Mouse (Mus musculus): Measurements from ENCODE around the gene Arpc1b. TPM values are rescaled to one million over a fixed set of nuclear protein-coding genes. Genes with fewer than 3 reads are reported as not detected.
A peak's percentile ranks its signal among the peaks of the same experiment; 100 is the strongest.
"Not testable (repeated sequence)": the region's sequence is repeated elsewhere in the genome, so short reads cannot be mapped to it uniquely, and the experiment has no call there.

Gene Arpc1b
- polyA plus RNA-seq, 1 experiment from 2014 or later: 180 TPM

DNA sequence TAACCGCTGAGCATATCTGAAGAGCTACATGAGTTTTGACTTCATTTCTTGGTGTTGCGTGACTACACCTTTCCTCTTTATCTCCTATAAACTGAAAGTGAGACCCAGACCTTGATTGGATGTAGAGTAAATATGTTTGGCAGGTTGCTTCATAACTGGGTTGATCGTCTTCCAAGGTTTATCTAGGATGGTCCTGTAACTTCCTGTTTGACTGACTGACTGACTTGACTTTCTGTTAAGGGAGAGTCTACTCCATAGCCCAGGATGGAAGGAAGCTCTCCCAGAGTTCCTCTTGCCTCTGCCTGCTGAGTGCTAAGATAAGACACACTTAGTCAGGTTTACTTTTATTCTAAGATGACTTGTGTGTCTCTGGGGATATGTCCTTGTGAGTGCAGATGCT lies 24.1 kb upstream of the Arpc1b start:
- Histone ChIP-seq H3K36me3 (peaks cover 71% of the 10 kb centered on the region), H3K4me3 (no peak overlapping the region), H3K4me1 (peaks cover 24% of the 10 kb centered on the region), H3K9ac (no peak overlapping the region), H3K27ac (no peak overlapping the region), H3K27me3 (replicated peaks) (no peaks in the 10 kb centered on the region), H3K9me3 (replicated peaks) (no peaks in the 10 kb centered on the region), H3K4me2 (no peak overlapping the region)
- 57% methylated on average over 3 of the region's 3 CpGs for WGBS (ENCODE audit: insufficient replicate concordance)
- no peak for ATAC-seq

DNA sequence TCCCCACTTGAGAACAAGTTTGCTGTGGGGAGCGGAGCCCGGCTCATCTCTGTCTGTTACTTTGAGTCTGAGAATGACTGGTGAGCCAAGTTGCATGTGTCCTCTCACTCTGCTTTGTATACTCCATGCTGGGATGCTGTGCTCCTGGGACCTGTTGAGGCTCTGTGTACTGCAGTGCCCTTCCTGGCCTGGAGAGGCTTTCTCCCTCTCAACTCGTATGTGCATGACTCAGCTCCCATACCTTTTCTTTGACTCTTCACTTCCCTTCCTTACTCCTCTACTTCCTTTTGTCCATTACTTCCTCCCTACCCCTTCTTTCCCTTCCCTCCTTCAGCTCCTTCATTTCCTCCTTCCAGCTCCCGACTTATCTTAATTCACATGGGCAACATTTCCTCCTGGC lies 17.8 kb upstream of the Arpc1b start:
- Histone ChIP-seq H3K36me3 (peaks cover 96% of the 10 kb centered on the region), H3K4me3 (no peak overlapping the region), H3K9ac (no peak overlapping the region), H3K27me3 (replicated peaks) (no peaks in the 10 kb centered on the region), H3K27ac (no peak overlapping the region), H3K4me1 (no peaks in the 10 kb centered on the region), H3K9me3 (replicated peaks) (no peaks in the 10 kb centered on the region), H3K4me2 (no peak overlapping the region)
- WGBS (ENCODE audit: insufficient replicate concordance): 71% methylated on average over 4 of the region's 4 CpGs
- ATAC-seq: no peak

DNA sequence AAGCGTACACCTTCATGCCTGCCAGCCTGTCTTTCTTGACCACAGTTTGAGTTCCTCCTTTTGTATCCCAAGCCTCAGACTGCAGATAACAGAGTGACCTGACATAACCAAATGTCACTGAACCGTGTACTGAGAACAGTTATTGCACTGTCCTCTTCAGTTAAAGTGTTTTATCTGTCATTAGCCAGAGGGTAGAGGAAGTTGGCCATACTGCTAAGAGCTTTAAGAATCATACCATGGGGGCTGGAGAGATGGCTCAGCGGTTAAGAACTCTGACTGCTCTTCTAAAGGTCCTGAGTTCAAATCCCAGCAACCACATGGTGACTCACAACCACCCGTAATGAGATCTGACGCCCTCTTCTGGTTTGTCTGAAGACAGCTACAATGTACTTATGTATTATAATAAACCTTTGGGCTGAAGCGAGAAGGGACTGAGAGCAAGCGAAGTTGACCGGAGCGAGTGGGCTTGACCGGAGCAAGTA lies 15.6 kb upstream of the Arpc1b start:
- ATAC-seq: peak; percentile 43; the same call in 1 of the 2 replicates
- no peak overlapping the region for H3K4me3 ChIP-seq
- H3K4me1 ChIP-seq: peaks cover 4% of the 10 kb centered on the region; the same call in 1 of the 2 replicates
- 58% methylated on average over 10 of the region's 10 CpGs for WGBS (ENCODE audit: insufficient replicate concordance)
- H3K4me2 ChIP-seq: no peak overlapping the region
- peaks cover 97% of the 10 kb centered on the region for H3K36me3 ChIP-seq
- H3K27ac ChIP-seq: 0 out of 2 replicates have a peak overlapping the region, but pooled peaks have one; percentile 4
- H3K9ac ChIP-seq: no peak overlapping the region
- H3K9me3 ChIP-seq (replicated peaks): no peaks in the 10 kb centered on the region
- H3K27me3 ChIP-seq (replicated peaks): no peaks in the 10 kb centered on the region

DNA sequence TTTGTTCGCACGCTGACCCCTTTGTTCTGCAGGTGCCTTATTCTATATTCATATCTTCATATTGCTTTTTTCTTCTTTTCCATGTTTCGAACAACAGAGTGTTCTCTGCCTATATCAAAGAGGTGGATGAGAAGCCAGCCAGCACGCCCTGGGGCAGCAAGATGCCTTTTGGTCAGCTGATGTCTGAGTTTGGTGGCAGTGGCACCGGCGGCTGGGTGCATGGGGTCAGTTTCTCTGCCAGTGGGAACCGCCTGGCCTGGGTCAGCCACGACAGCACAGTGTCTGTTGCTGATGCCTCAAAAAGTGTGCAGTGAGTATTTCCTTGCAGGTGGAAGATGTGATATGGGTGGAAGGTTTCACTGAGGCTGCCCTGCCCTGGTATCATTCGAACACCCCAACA lies 13.1 kb upstream of the Arpc1b start:
- Histone ChIP-seq H3K4me2 (no peak overlapping the region), H3K27ac (no peak overlapping the region), H3K36me3 (peaks cover 100% of the 10 kb centered on the region), H3K9ac (no peak overlapping the region), H3K4me3 (no peak overlapping the region), H3K27me3 (replicated peaks) (no peaks in the 10 kb centered on the region), H3K9me3 (replicated peaks) (no peaks in the 10 kb centered on the region), H3K4me1 (peaks cover 4% of the 10 kb centered on the region; the same call in 1 of the 2 replicates)
- 89% methylated on average over 9 of the region's 9 CpGs for WGBS (ENCODE audit: insufficient replicate concordance)
- no peak for ATAC-seq

DNA sequence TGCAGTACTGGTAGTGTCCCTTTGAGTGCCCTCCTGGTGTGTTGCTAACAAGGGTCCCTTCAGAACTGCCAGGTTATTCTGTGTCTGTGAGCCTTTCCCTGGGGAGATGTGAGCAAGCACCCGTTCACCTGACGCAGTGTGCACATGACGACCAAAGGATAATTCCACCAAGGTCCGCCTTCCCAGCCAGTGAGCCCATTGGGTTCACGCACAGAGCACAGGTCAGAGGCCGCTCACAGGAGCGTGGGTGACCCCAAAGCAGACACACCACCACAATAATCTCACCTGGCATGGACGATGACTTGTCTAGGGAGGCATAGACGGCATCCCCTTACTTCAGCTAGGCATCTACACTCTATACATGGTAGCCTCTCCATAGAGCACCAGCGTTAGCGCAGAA lies 12.6 kb upstream of the Arpc1b start:
- not testable (repeated sequence) for H3K9me3 ChIP-seq (replicated peaks); H3K9ac ChIP-seq; H3K4me2 ChIP-seq; H3K27me3 ChIP-seq (replicated peaks); ATAC-seq; H3K27ac ChIP-seq; H3K4me1 ChIP-seq; H3K4me3 ChIP-seq
- WGBS (ENCODE audit: insufficient replicate concordance): 88% methylated on average over 11 of the region's 11 CpGs
- peaks cover 100% of the 10 kb centered on the region for H3K36me3 ChIP-seq

DNA sequence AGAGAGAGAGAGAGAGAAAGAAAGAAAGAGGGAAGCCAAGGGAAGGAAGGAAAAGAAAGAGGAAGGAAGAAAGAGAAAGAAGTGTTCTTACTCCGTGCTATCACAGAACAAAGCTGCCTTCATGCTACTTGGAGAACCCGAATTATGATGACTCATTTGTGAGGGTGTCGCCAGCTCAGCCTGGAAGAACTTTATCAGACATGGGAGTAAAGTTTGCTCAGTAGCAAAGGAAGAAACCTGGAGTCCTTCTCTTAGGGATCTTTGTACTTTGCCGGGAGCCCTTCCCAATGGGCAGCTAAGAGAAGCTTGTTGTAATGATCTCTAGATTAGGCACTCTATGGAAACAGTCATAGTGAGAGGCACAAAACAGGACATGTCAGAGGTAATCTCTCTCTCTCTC lies 11.3 kb upstream of the Arpc1b start:
- Histone ChIP-seq H3K4me3 (no peak overlapping the region), H3K9ac (no peak overlapping the region), H3K4me1 (peaks cover 4% of the 10 kb centered on the region; the same call in 1 of the 2 replicates), H3K4me2 (no peak overlapping the region), H3K36me3 (peaks cover 100% of the 10 kb centered on the region), H3K27me3 (replicated peaks) (no peaks in the 10 kb centered on the region), H3K9me3 (replicated peaks) (no peaks in the 10 kb centered on the region), H3K27ac (0 out of 2 replicates have a peak overlapping the region, but pooled peaks have one; percentile 10)
- peak; percentile 57; the same call in 1 of the 2 replicates for ATAC-seq
- 48% methylated on average over 4 of the region's 4 CpGs for WGBS (ENCODE audit: insufficient replicate concordance)

DNA sequence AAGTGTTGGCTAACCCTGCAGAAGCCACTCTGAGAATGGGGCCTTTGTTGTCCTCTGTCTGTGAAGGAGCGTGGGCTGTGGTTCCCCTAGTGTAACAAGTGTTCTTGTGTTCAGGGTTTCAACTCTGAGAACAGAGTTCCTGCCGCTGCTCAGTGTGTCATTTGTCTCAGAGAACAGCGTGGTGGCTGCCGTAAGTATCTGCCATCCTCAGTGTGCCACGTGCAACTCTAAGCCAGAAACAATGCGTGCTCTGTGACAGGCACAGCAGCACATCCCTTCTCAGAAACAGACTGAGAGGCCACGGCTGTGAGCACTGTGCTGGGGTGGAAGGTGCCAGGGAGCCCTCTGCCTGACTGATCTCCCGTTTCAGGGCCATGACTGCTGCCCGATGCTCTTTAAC lies 9.7 kb upstream of the Arpc1b start:
- Histone ChIP-seq H3K9ac (no peak overlapping the region), H3K4me2 (no peak overlapping the region), H3K27me3 (replicated peaks) (no peaks in the 10 kb centered on the region), H3K9me3 (replicated peaks) (no peaks in the 10 kb centered on the region), H3K27ac (no peak overlapping the region), H3K4me1 (peaks cover 10% of the 10 kb centered on the region; the same call in 1 of the 2 replicates), H3K36me3 (peaks cover 99% of the 10 kb centered on the region), H3K4me3 (no peak overlapping the region)
- no peak for ATAC-seq
- 93% methylated on average over 9 of the region's 9 CpGs for WGBS (ENCODE audit: insufficient replicate concordance)

DNA sequence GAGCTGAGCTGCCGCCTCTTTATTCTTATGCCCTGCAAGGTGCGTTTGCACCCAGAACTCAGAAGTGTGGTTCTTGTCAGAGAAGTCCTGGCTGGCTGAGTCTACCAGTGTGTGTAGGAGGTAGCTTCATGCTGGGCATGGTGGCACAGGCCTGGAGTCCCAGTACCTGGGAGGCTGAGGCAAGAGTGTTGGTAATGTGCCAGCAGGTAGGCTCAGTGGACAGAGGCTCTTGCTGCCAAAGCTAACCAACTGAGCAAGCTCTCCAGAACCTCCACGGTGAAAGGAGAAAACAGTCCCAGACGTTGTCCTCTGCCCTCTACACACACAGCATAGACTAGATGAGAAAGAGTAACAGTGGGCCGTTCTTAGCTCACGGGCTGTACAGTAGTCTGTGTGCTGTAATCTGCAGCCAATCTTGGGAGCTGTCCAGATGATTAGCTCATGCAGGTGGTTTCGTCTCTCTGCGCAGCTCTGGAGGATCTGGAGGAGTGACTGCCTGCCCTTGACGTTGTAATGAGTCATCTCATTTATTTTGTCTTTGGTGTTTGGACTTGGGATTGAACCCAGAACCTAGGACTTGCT lies 8.2 kb upstream of the Arpc1b start:
- Histone ChIP-seq H3K9ac (no peak overlapping the region), H3K27me3 (replicated peaks) (no peaks in the 10 kb centered on the region), H3K27ac (no peak overlapping the region), H3K4me1 (peaks cover 24% of the 10 kb centered on the region), H3K4me2 (no peak overlapping the region), H3K9me3 (replicated peaks) (no peaks in the 10 kb centered on the region), H3K36me3 (peaks cover 99% of the 10 kb centered on the region), H3K4me3 (no peak overlapping the region)
- WGBS (ENCODE audit: insufficient replicate concordance): 82% methylated on average over 9 of the region's 9 CpGs
- no peak for ATAC-seq

DNA sequence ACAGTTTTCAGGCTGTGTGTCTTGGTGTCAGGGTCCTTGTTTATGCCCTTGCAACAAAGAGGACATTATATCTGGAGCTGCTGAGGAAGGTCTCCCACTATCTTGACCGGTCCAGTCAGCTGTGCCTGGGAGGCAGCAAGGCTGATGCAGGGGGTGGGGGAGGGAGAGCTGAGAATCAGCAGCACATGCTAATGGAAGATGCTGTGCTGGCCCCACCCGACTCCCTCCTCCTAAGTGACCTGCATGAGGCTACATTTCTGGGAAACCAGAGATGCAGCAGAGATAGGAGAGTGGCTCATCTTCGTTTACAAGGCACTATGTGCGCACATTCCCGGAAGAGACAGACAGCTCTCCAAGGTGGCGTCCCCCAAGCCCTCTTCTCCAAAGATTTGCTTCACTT lies 3.6 kb upstream of the Arpc1b start:
- Histone ChIP-seq H3K36me3 (peaks cover 60% of the 10 kb centered on the region), H3K4me1 (peaks cover 40% of the 10 kb centered on the region), H3K9me3 (replicated peaks) (no peaks in the 10 kb centered on the region), H3K4me2 (no peak overlapping the region), H3K27ac (no peak overlapping the region), H3K27me3 (replicated peaks) (no peaks in the 10 kb centered on the region), H3K4me3 (no peak overlapping the region), H3K9ac (no peak overlapping the region)
- ATAC-seq: no peak
- WGBS (ENCODE audit: insufficient replicate concordance): 66% methylated on average over 6 of the region's 6 CpGs

DNA sequence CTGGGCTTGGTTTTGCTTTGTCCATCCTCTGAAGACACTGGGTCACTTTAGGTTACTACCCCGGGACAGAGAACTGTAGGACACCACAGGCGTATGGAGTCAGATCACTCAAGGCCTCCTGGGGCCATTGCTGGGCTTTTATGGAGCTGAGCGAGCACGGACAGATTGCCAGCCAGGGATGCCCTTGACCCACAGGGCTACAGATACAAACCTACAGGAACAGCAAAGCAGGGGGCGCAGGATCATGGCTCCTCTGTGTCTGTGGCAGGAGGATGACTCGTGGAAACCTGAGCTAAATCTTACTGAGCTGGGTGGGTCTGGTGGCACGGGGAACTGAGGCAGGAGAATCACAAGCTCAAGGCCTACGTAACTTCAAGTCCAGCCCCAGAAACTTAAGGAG lies 1.4 kb upstream of the Arpc1b start:
- H3K4me2 ChIP-seq: no peak overlapping the region
- no peak overlapping the region for H3K27ac ChIP-seq
- H3K9ac ChIP-seq: no peak overlapping the region
- H3K4me1 ChIP-seq: peaks cover 58% of the 10 kb centered on the region
- no peak overlapping the region for H3K4me3 ChIP-seq
- no peaks in the 10 kb centered on the region for H3K9me3 ChIP-seq (replicated peaks)
- WGBS (ENCODE audit: insufficient replicate concordance): 74% methylated on average over 8 of the region's 8 CpGs
- H3K36me3 ChIP-seq: peaks cover 40% of the 10 kb centered on the region
- ATAC-seq: no peak
- H3K27me3 ChIP-seq (replicated peaks): no peaks in the 10 kb centered on the region

DNA sequence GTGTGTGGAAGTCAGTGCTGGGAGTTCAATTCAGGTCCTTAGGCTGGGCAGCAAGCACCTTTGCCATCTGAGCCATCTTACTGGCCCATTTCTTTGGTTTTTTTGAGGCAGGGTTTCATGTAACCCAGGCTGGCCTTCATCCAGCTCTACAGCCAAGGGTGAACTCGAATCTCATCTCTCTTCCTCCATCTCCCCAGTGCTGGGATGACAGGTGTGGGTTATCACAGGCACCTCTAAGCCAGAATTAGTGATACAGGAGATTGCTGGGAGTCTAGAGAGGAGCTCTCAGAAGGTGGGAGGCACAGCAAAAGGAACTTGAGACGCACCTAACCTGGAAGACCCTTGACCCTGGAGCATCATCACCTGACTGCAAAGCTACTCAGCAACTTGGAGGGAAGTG lies 599 bp upstream of the Arpc1b start:
- H3K9ac ChIP-seq: no peak overlapping the region
- 27% methylated on average over 2 of the region's 2 CpGs for WGBS (ENCODE audit: insufficient replicate concordance)
- H3K4me3 ChIP-seq: peak overlapping the region; percentile 72
- peaks cover 37% of the 10 kb centered on the region for H3K36me3 ChIP-seq
- no peak overlapping the region for H3K27ac ChIP-seq
- H3K4me2 ChIP-seq: peak overlapping the region; percentile 97
- peaks cover 63% of the 10 kb centered on the region for H3K4me1 ChIP-seq
- no peaks in the 10 kb centered on the region for H3K27me3 ChIP-seq (replicated peaks)
- no peak for ATAC-seq
- no peaks in the 10 kb centered on the region for H3K9me3 ChIP-seq (replicated peaks)

DNA sequence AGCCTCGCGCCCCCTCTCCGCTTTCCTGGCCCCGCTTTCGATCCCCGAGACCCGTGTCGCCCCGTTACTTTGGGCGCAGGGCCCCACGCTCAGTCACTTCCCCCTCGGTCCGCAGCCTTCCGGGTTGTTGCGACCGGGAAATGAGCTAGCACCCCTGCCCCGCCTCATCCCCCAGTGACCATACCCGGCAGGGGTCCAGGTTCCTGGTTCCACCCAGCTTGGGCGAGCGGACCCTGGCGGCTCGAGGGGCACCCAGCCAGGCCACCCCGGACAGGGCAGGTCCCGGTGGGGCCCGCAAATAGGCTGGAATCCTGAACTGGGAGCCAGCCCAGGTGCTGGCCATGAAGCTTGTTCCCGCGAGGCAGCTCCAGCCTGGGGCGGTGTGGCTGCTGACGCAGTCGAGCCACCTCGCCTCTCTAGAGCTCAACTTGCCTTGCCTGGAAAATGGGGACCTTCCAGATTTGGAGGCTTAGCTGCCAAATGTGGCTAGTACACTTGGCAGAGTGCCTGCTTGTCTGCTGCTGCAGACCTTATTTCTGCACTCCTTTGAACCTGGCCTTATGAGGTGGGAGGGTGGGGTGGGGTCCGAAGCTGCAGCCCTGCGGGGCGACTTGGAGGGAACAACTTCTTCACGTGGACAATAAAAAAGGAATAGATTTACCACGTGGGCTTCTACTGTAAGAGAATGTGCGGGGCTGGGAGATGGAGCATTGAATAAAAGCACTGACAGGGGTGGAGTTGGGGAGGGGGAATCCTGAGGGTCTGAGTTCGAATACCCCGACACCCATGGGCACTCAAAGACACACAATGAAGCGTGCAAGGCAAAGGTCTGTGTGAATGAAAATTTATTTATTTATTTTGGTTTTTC lies 825 bp downstream of the Arpc1b start:
- peaks cover 36% of the 10 kb centered on the region for H3K36me3 ChIP-seq
- H3K4me1 ChIP-seq: peaks cover 52% of the 10 kb centered on the region
- H3K27ac ChIP-seq: peak overlapping the region; percentile 50
- H3K27me3 ChIP-seq (replicated peaks): no peaks in the 10 kb centered on the region
- H3K4me2 ChIP-seq: peak overlapping the region; percentile 97
- H3K9ac ChIP-seq: peak overlapping the region; percentile 73
- peaks cover 8% of the 10 kb centered on the region for H3K9me3 ChIP-seq (replicated peaks)
- whole genome bisulfite sequencing (ENCODE audit: insufficient replicate concordance): 6% methylated on average over 32 of the region's 40 CpGs
- peak overlapping the region; percentile 72 for H3K4me3 ChIP-seq
- ATAC-seq: peak; percentile 50

Measured in liver, embryonic 12.5 days (tissue).